28 mouse cellular contexts compared by ENCODE assay signal in the genomic region with DNA sequence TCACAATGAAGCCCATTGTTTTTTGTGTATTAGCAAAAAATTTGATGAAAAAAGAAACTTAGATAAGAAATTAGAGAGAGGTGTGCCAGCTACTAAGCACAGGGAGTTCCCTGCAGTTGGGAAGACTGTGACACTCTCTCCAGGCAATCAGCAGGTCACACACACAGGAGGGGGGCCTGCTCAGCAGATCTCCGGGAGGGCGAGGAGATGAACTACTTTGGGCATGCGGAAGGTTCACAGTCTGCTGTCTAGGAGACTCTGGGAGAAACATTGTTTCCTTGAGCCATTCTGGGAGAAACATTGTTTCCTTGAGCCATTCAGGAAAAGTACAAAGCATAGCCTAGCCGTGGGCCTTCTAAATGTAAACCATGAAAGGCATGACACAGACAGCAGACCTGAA. TPM values are rescaled to one million over a fixed set of nuclear protein-coding genes. Genes with fewer than 3 reads are reported as not detected.
"Had no signal": no experiment of that assay in that cellular context is flagged by ENCODE, and none has a peak within 500 bp of the region (broad histone marks: within the 10 kb centered on the region; RNA-seq: fewer than 3 reads in every experiment).

No protein-coding gene starts in this region.

- H3K9ac ChIP-seq: embryonic facial prominence, embryonic 12.5 days; embryonic facial prominence, embryonic 13.5 days; embryonic facial prominence, embryonic 15.5 days; forebrain, embryonic 12.5 days; forebrain, embryonic 13.5 days; forebrain, embryonic 15.5 days; forebrain, postnatal 0 days had no signal

- H3K4me1 ChIP-seq: embryonic facial prominence, embryonic 12.5 days had no signal

- H3K27ac ChIP-seq: embryonic facial prominence, embryonic 10.5 days; embryonic facial prominence, embryonic 12.5 days; embryonic facial prominence, embryonic 13.5 days; embryonic facial prominence, embryonic 15.5 days; forebrain, embryonic 10.5 days; forebrain, embryonic 12.5 days; forebrain, embryonic 13.5 days; forebrain, embryonic 15.5 days; gastrocnemius, adult 2 months; heart, adult 2 months had no signal

- H3K27me3 ChIP-seq: embryonic facial prominence, embryonic 12.5 days; embryonic facial prominence, embryonic 13.5 days; embryonic facial prominence, embryonic 15.5 days; forebrain, embryonic 12.5 days; forebrain, embryonic 13.5 days; forebrain, embryonic 15.5 days had no signal

- H3K9me3 ChIP-seq: embryonic facial prominence, embryonic 10.5 days; embryonic facial prominence, embryonic 12.5 days; embryonic facial prominence, embryonic 13.5 days; embryonic facial prominence, embryonic 15.5 days; forebrain, embryonic 10.5 days; forebrain, embryonic 12.5 days; forebrain, embryonic 13.5 days; forebrain, embryonic 15.5 days had no signal

- DNase-seq: cerebellum, adult 9-10 months; cerebellum, adult 9-11 months; cerebellum, postnatal 10 days; cerebellum, postnatal 14 days; cerebellum, postnatal 25 days; cerebellum, postnatal 36 days; embryo, embryonic 11 days; forebrain, postnatal 0 days; gastrocnemius, adult 2 months; gastrocnemius, postnatal 10 days; gastrocnemius, postnatal 14 days; gastrocnemius, postnatal 25 days; gastrocnemius, postnatal 36 days; heart, adult 11 months; heart, adult 18-20 months; heart, adult 2 months had no signal

- H3K36me3 ChIP-seq: embryonic facial prominence, embryonic 10.5 days; embryonic facial prominence, embryonic 12.5 days; embryonic facial prominence, embryonic 13.5 days; embryonic facial prominence, embryonic 15.5 days; forebrain, embryonic 10.5 days; forebrain, embryonic 12.5 days; forebrain, embryonic 15.5 days had no signal

- H3K4me3 ChIP-seq: embryonic facial prominence, embryonic 10.5 days; embryonic facial prominence, embryonic 12.5 days; embryonic facial prominence, embryonic 13.5 days; embryonic facial prominence, embryonic 15.5 days; erythroblast, embryonic 14.5 days; forebrain, embryonic 10.5 days; forebrain, embryonic 12.5 days; forebrain, embryonic 13.5 days; forebrain, embryonic 15.5 days; gastrocnemius, adult 2 months; heart, adult 2 months had no signal

RNA-seq across cellular contexts. Expression of a gene that starts 49.6 kb away (rescaled TPM):
- polyA plus RNA-seq: erythroblast, embryonic 14.5 days; forebrain, embryonic 11.5 days; forebrain, embryonic 12.5 days; forebrain, embryonic 13.5 days; forebrain, embryonic 14.5 days; forebrain, postnatal 0 days; gonadal fat pad, adult 2 months; heart, adult 2 months had no signal
